Mouse (Mus musculus): ENCODE measurements around the gene Tcp10c.
"Not testable (repeated sequence)": the region's sequence is repeated elsewhere in the genome, so short reads cannot be mapped to it uniquely, and the experiment has no call there.

GRCm38 (mm10) chr17:13368658-13369057 is 14.3 kb downstream of the Tcp10c start:
- TF ChIP-seq CTCF (IDR thresholded peaks at IDR 0.05; ENCODE audit: low read depth, low read length); POLR2A (IDR thresholded peaks at IDR 0.05; ENCODE audit: borderline replicate concordance, low read depth, low read length): not testable (repeated sequence)

Measured in bone marrow macrophage, adult 2 months (primary cell).